Mouse (Mus musculus) lung, adult 10 weeks (tissue): ENCODE results near the gene Cd200r3. TPM values are rescaled to one million over a fixed set of nuclear protein-coding genes. Genes with fewer than 3 reads are reported as not detected.

Source experiments
- polyA plus RNA-seq: library from polyadenylated mRNA; stranded (reverse); fragments of 350-450 nt; fragmentation: Illumina TruSeq; extraction: RNeasy Lipid Tissue Mini Kit (QIAGEN cat#74804); gene quantifications from one replicate; pipeline ENCODE4 v1.2.3, GENCODE M21; 2014; ENCODE audit warnings: low read depth, low replicate concordance; ENCODE audit not compliant: insufficient read depth

Cd200r3 gene
- polyA plus RNA-seq = 0.14 TPM

GRCm38 (mm10) chr16:44943468-44943867 is at the start of gene Cd200r3:
Gene Cd200r3, plus strand, starts transcription at chr16:44943678.

Other genes with a start within 250 kb of the Cd200r3 start
- 2.6 TPM for gene Nepro, start 219.4 kb upstream of the Cd200r3 start, polyA plus RNA-seq
- gene Gtpbp8, start 197.3 kb upstream of the Cd200r3 start, polyA plus RNA-seq = 6.8 TPM
- gene Cd200r1, start 177.9 kb upstream of the Cd200r3 start, polyA plus RNA-seq = 2.9 TPM
- gene Cd200r4, start 131.9 kb upstream of the Cd200r3 start, polyA plus RNA-seq = 5.0 TPM
- not detected for gene Cd200r2, start 76.6 kb upstream of the Cd200r3 start, polyA plus RNA-seq
- 14.5 TPM for gene Ccdc80, start 149.7 kb downstream of the Cd200r3 start, polyA plus RNA-seq
- gene Slc35a5, start 215.0 kb downstream of the Cd200r3 start, polyA plus RNA-seq = 9.0 TPM
- 42.2 TPM for gene Atg3, start 215.1 kb downstream of the Cd200r3 start, polyA plus RNA-seq